Mouse (Mus musculus) neural tube, embryonic 11.5 days (tissue): ENCODE measurements around the gene Dennd1a. TPM values are rescaled to one million over a fixed set of nuclear protein-coding genes. Genes with fewer than 3 reads are reported as not detected.

Experiments used
- ATAC-seq: fragments of 200-750 bp; cut with Nextera tagmentation; 2 replicates; pipeline ENCODE4 v1.8.0; 2017; ENCODE audit warnings: moderate number of reproducible peaks, mild to moderate bottlenecking, moderate TSS enrichment, moderate library complexity; ENCODE audit not compliant: insufficient read depth, low FRiP score, low TSS enrichment
- DNase-seq: peaks from one replicate; pipeline ENCODE4 v3.0.0-alpha.2; 2015; ENCODE audit warnings: low spot score
- H3K27ac ChIP-seq: fragments of 300-500 bp; sonication (generic); 2 replicates; pipeline ENCODE4 v1.5.1; 2014; ENCODE audit warnings: low read depth, mild to moderate bottlenecking, low read length
- H3K27me3 ChIP-seq: fragments of 300-500 bp; sonication (generic); 2 replicates; pipeline ENCODE4 v1.6.1; 2014; ENCODE audit warnings: mild to moderate bottlenecking, low read length, mixed read lengths; ENCODE audit not compliant: control insufficient read depth, insufficient read depth
- H3K36me3 ChIP-seq: fragments of 300-500 bp; sonication (generic); 2 replicates; pipeline ENCODE4 v1.6.1; 2014; ENCODE audit warnings: mild to moderate bottlenecking, low read length, moderate library complexity, mixed read lengths; ENCODE audit not compliant: control insufficient read depth, insufficient read depth
- H3K4me1 ChIP-seq: fragments of 300-500 bp; sonication (generic); 2 replicates; pipeline ENCODE4 v1.6.1; 2014; ENCODE audit warnings: low read length, mixed read lengths; ENCODE audit not compliant: control insufficient read depth, insufficient read depth
- H3K4me2 ChIP-seq: fragments of 300-500 bp; sonication (generic); 2 replicates; pipeline ENCODE4 v1.6.1; 2014; ENCODE audit warnings: low read depth, mild to moderate bottlenecking, moderate library complexity
- H3K4me3 ChIP-seq: fragments of 300-500 bp; sonication (generic); 2 replicates; pipeline ENCODE4 v1.5.1; 2014; ENCODE audit warnings: low read depth, low read length
- H3K9ac ChIP-seq: fragments of 300-500 bp; sonication (generic); 2 replicates; pipeline ENCODE4 v1.6.1; 2014; ENCODE audit warnings: mild to moderate bottlenecking, low read length
- H3K9me3 ChIP-seq: fragments of 300-500 bp; sonication (generic); 2 replicates; pipeline ENCODE4 v1.6.1; 2016; ENCODE audit warnings: low read length; ENCODE audit not compliant: control insufficient read depth
- WGBS: fragments of 180-500 bp; shearing (Covaris S2); extraction: QIAGEN DNeasy Blood & Tissue Kit; methylation state at CpG from one replicate; pipeline ENCODE4 v1.1.7; 2014; 5-methylcytosine and 5-hydroxymethylcytosine counted together
- polyA plus RNA-seq: library from polyadenylated mRNA; unstranded; fragments of >200 nt; fragmentation: Nextera tagmentation; extraction: Ambion mirVana; gene quantifications from 2 replicates; pipeline ENCODE4 v1.2.1, GENCODE M21; 2014

Gene Dennd1a
- polyA plus RNA-seq, 1 experiment from 2014 or later: 7.3 TPM

- no peaks in the 10 kb centered on the region for H3K4me1 ChIP-seq
- H3K9me3 ChIP-seq: no peaks in the 10 kb centered on the region
- DNase-seq (no peak), ATAC-seq (no peak)
- WGBS: 97% methylated on average over 1 of the region's 1 CpGs
- H3K4me3 ChIP-seq: no peak overlapping the region
- H3K27me3 ChIP-seq: no peaks in the 10 kb centered on the region
- no peaks in the 10 kb centered on the region for H3K36me3 ChIP-seq
- H3K27ac ChIP-seq: no peak overlapping the region
- no peak overlapping the region for H3K4me2 ChIP-seq
- no peak overlapping the region for H3K9ac ChIP-seq
Measured at GRCm38 (mm10) chr2:38305152-38305551, 18.0 kb upstream of the Dennd1a start.

GRCm38 (mm10) chr2:38300941-38301340 is 13.8 kb upstream of the Dennd1a start:
- ATAC-seq (no peak), DNase-seq (no peak)
- no peaks in the 10 kb centered on the region for H3K27me3 ChIP-seq
- no peaks in the 10 kb centered on the region for H3K36me3 ChIP-seq
- no peaks in the 10 kb centered on the region for H3K4me1 ChIP-seq
- H3K4me3 ChIP-seq: no peak overlapping the region
- H3K9me3 ChIP-seq: no peaks in the 10 kb centered on the region
- no peak overlapping the region for H3K4me2 ChIP-seq
- WGBS: 88% methylated on average over 2 of the region's 2 CpGs
- no peak overlapping the region for H3K9ac ChIP-seq
- H3K27ac ChIP-seq: no peak overlapping the region

DNA sequence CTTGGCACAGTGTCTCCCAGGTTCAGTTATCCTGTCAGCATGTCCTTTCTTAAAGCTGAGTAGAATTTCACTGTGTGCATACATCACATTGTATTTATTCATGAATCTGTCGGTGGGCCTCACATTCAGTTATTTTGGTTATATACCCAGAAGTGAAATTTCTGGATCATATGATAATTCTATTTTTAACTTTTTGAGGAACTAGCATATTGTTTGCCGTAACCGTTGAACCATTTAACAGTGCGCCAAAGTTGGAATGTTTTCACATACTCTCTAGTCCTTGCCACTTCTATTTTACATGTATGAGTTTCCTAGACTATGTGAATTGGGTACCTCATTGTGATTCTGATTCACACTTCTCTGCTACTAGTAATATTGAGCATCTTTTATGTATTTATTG is 8.7 kb upstream of the Dennd1a start:
- Histone ChIP-seq H3K27me3 (no peaks in the 10 kb centered on the region), H3K4me1 (no peaks in the 10 kb centered on the region), H3K4me2 (no peak overlapping the region), H3K27ac (no peak overlapping the region), H3K9ac (no peak overlapping the region), H3K9me3 (no peaks in the 10 kb centered on the region), H3K36me3 (no peaks in the 10 kb centered on the region), H3K4me3 (no peak overlapping the region)
- WGBS: 90% methylated on average over 4 of the region's 4 CpGs
- ATAC-seq: no peak
- no peak for DNase-seq

DNA sequence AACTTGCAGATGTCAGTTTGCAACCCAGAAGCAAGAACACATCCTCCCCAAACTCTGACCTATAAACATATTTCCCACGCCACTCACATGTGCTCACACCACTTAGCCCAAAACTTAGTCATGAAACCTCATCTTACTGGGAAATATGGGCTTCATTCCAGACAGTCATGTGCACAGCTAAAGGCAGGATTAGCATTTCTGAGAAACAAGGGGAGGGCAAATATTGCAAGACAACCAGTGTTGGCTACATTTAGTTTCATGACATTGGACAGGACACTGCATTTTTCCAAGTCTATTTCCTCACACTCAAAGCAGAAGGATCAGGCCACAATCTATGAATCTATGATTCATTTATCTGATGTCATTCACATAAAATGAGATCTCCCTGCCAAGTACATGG is 4.3 kb upstream of the Dennd1a start:
- 88% methylated on average over 1 of the region's 1 CpGs for WGBS
- H3K36me3 ChIP-seq: no peaks in the 10 kb centered on the region
- no peaks in the 10 kb centered on the region for H3K9me3 ChIP-seq
- ATAC-seq (no peak), DNase-seq (no peak)
- peaks cover under 1% of the 10 kb centered on the region; the same call in 1 of the 2 replicates for H3K4me1 ChIP-seq
- no peak overlapping the region for H3K9ac ChIP-seq
- H3K4me2 ChIP-seq: no peak overlapping the region
- no peaks in the 10 kb centered on the region for H3K27me3 ChIP-seq
- no peak overlapping the region for H3K27ac ChIP-seq
- H3K4me3 ChIP-seq: no peak overlapping the region

GRCm38 (mm10) chr2:38288226-38288625 is 1.0 kb upstream of the Dennd1a start:
- Histone ChIP-seq H3K27ac (no peak overlapping the region), H3K4me2 (no peak overlapping the region), H3K4me1 (peaks cover 2% of the 10 kb centered on the region; the same call in 1 of the 2 replicates), H3K27me3 (no peaks in the 10 kb centered on the region), H3K36me3 (no peaks in the 10 kb centered on the region), H3K4me3 (no peak overlapping the region), H3K9me3 (no peaks in the 10 kb centered on the region), H3K9ac (no peak overlapping the region)
- 48% methylated on average over 2 of the region's 2 CpGs for WGBS
- DNase-seq: no peak
- ATAC-seq: no peak

DNA sequence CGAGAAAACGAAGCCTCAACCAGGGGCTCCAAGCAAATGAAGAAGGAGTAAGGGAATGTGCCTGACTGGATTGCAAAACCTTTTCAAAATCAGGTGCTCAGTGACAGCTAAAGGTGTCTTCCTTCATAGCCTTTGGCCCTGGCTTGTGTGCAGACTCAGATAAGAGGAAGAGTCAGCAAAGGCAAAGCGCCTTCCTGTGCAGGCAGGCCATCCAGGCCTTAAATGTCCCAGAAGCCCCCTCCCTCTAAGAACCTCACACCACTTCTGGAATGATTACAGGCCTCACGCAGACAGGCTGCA is 807 bp downstream of the Dennd1a start:
- Histone ChIP-seq H3K36me3 (no peaks in the 10 kb centered on the region), H3K4me3 (peak overlapping the region; percentile 63), H3K27me3 (no peaks in the 10 kb centered on the region), H3K4me1 (peaks cover 2% of the 10 kb centered on the region; the same call in 1 of the 2 replicates), H3K9ac (peak overlapping the region; percentile 82), H3K9me3 (no peaks in the 10 kb centered on the region), H3K27ac (peak overlapping the region; percentile 83), H3K4me2 (peak overlapping the region; percentile 71)
- DNase-seq (no peak), ATAC-seq (no peak)
- WGBS: 14% methylated on average over 4 of the region's 4 CpGs

DNA sequence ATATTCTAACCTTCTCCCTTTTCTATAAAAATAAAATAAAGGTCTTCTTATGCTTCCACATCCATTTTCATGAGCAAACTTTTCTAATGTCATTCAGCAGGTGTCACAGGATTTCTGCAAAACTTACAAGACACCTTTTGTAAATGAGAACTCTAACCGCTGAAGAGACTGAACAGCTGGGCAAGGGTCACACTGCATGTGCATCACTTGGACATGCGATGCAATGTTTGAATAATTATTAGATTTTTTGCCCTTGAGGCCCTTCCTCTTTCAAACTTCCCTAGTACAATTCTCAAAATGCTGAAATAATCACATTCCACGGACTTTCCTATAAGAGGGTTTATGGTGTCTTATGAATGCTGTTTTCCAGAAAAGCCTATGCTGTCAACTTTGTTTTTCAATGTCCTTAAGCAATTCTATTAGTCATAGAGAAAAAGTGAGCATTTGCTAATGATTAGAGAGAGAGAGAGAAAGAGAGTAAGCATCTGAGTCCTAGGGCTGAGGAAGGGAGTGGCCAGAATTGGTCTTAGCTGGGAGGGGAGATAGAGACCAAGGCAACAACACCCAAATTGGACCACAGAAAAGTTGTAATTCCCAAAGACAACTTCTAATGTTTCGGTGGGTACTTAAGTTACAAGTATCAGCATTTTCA is 1.3 kb downstream of the Dennd1a start:
- Histone ChIP-seq H3K4me3 (peak overlapping the region; percentile 63), H3K36me3 (no peaks in the 10 kb centered on the region), H3K9me3 (no peaks in the 10 kb centered on the region), H3K9ac (no peak overlapping the region), H3K4me2 (peak overlapping the region; percentile 71), H3K4me1 (peaks cover 2% of the 10 kb centered on the region; the same call in 1 of the 2 replicates), H3K27ac (no peak overlapping the region), H3K27me3 (no peaks in the 10 kb centered on the region)
- ATAC-seq (no peak), DNase-seq (no peak)
- WGBS: 83% methylated on average over 4 of the region's 4 CpGs

GRCm38 (mm10) chr2:38283961-38284360 is 3.2 kb downstream of the Dennd1a start:
- WGBS: 89% methylated on average over 1 of the region's 1 CpGs
- no peak for ATAC-seq
- peaks cover 2% of the 10 kb centered on the region; the same call in 1 of the 2 replicates for H3K4me1 ChIP-seq
- no peak overlapping the region for H3K4me3 ChIP-seq
- H3K27ac ChIP-seq: no peak overlapping the region
- H3K9me3 ChIP-seq: no peaks in the 10 kb centered on the region
- H3K9ac ChIP-seq: no peak overlapping the region
- H3K27me3 ChIP-seq: no peaks in the 10 kb centered on the region
- no peak for DNase-seq
- H3K36me3 ChIP-seq: no peaks in the 10 kb centered on the region
- H3K4me2 ChIP-seq: no peak overlapping the region

- Histone ChIP-seq H3K4me3 (no peak overlapping the region), H3K4me1 (no peaks in the 10 kb centered on the region), H3K9ac (no peak overlapping the region), H3K4me2 (no peak overlapping the region), H3K27me3 (no peaks in the 10 kb centered on the region), H3K27ac (no peak overlapping the region), H3K9me3 (no peaks in the 10 kb centered on the region), H3K36me3 (no peaks in the 10 kb centered on the region)
- ATAC-seq (no peak), DNase-seq (no peak)
Measured at GRCm38 (mm10) chr2:38280376-38280775, 6.8 kb downstream of the Dennd1a start.
